Mouse (Mus musculus): ENCODE data around the gene Alyref2.

- TF ChIP-seq POLR2A (IDR thresholded peaks at IDR 0.05; ENCODE audit: borderline replicate concordance, extremely low read depth, low read depth, low read length): no peak
- no peak for TF ChIP-seq CTCF (IDR thresholded peaks at IDR 0.05; ENCODE audit: insufficient read depth, low read length)
These were observed 7.9 kb upstream of the Alyref2 start for GRCm38 (mm10) chr1:171495371-171495770.

All from lung, adult 2 months (tissue).